Mouse (Mus musculus) limb, embryonic 10.5 days (tissue): ENCODE measurements around the gene Tbc1d19. TPM values are rescaled to one million over a fixed set of nuclear protein-coding genes. Genes with fewer than 3 reads are reported as not detected.

Experiments used
- DNase-seq: peaks from one replicate; pipeline ENCODE4 v3.0.0-alpha.2; 2017; ENCODE audit warnings: low spot score
- H3K27ac ChIP-seq: fragments of 300-500 bp; sonication (generic); 2 replicates; pipeline ENCODE4 v1.5.1; 2016; ENCODE audit warnings: mild to moderate bottlenecking
- H3K27me3 ChIP-seq: fragments of 300-500 bp; sonication (generic); 2 replicates; pipeline ENCODE4 v1.6.1; 2016; ENCODE audit warnings: low read depth, mild to moderate bottlenecking; ENCODE audit not compliant: poor library complexity, severe bottlenecking
- H3K36me3 ChIP-seq: fragments of 300-500 bp; sonication (generic); 2 replicates; pipeline ENCODE4 v1.6.1; 2016; ENCODE audit warnings: mild to moderate bottlenecking, moderate library complexity
- H3K4me1 ChIP-seq: fragments of 300-500 bp; sonication (generic); 2 replicates; pipeline ENCODE4 v1.6.1; 2016
- H3K4me3 ChIP-seq: fragments of 300-500 bp; sonication (generic); 2 replicates; pipeline ENCODE4 v1.5.1; 2016; ENCODE audit warnings: mild to moderate bottlenecking, moderate library complexity
- H3K9me3 ChIP-seq: fragments of 300-500 bp; sonication (generic); replicated peaks from 2 replicates; pipeline ENCODE4 v1.6.1; 2016; ENCODE audit warnings: mild to moderate bottlenecking
- WGBS: fragments of 180-500 bp; shearing (Covaris S2); methylation state at CpG from one replicate; pipeline ENCODE4 v1.1.7; 2016; 5-methylcytosine and 5-hydroxymethylcytosine counted together
- polyA plus RNA-seq: library from polyadenylated mRNA; unstranded; fragments of >200 nt; fragmentation: Nextera tagmentation; extraction: Ambion mirVana; gene quantifications from 2 replicates; pipeline ENCODE4 v1.2.1, GENCODE M21; 2016

Tbc1d19 gene
- polyA plus RNA-seq: 40.3 and 45.9 TPM in 2 replicates

- 8% methylated on average over 36 of the region's 36 CpGs for WGBS
- DNase-seq: peak; percentile 88
- Histone ChIP-seq H3K4me3 (peak within 1 kb of the TSS; percentile 72), H3K36me3 (no peaks in the 10 kb centered on the region), H3K27ac (peak within 1 kb of the TSS; percentile 83), H3K27me3 (no peaks in the 10 kb centered on the region), H3K4me1 (peaks cover 8% of the 10 kb centered on the region; the same call in 1 of the 2 replicates), H3K9me3 (no peaks in the 10 kb centered on the region)
Observed at GRCm38 (mm10) chr5:53809115-53809991, at the start of gene Tbc1d19. Gene Tbc1d19 (plus strand): TSS chr5:53809606.

- Histone ChIP-seq H3K4me3 (no peak overlapping the region), H3K4me1 (no peaks in the 10 kb centered on the region), H3K27ac (no peak overlapping the region), H3K27me3 (no peaks in the 10 kb centered on the region), H3K36me3 (no peaks in the 10 kb centered on the region), H3K9me3 (no peaks in the 10 kb centered on the region)
- 87% methylated on average over 4 of the region's 4 CpGs for WGBS
- DNase-seq: no peak
Observed at GRCm38 (mm10) chr5:53759912-53760311, 49.5 kb upstream of the Tbc1d19 start.

- Histone ChIP-seq H3K27me3 (no peaks in the 10 kb centered on the region), H3K27ac (no peak overlapping the region), H3K4me1 (no peaks in the 10 kb centered on the region), H3K36me3 (no peaks in the 10 kb centered on the region), H3K9me3 (no peaks in the 10 kb centered on the region), H3K4me3 (no peak overlapping the region)
- 94% methylated on average over 3 of the region's 3 CpGs for WGBS
- no peak for DNase-seq
Observed at GRCm38 (mm10) chr5:53760914-53761313, 48.5 kb upstream of the Tbc1d19 start.

- no peak overlapping the region for H3K4me3 ChIP-seq
- no peaks in the 10 kb centered on the region for H3K4me1 ChIP-seq
- 86% methylated on average over 3 of the region's 3 CpGs for WGBS
- H3K27me3 ChIP-seq: no peaks in the 10 kb centered on the region
- H3K36me3 ChIP-seq: no peaks in the 10 kb centered on the region
- H3K27ac ChIP-seq: no peak overlapping the region
- no peaks in the 10 kb centered on the region for H3K9me3 ChIP-seq
- DNase-seq: no peak
Observed at GRCm38 (mm10) chr5:53761346-53761745, 48.1 kb upstream of the Tbc1d19 start.

- no peak for DNase-seq
- no peak overlapping the region for H3K4me3 ChIP-seq
- 68% methylated on average over 12 of the region's 12 CpGs for WGBS
- no peaks in the 10 kb centered on the region for H3K9me3 ChIP-seq
- no peaks in the 10 kb centered on the region for H3K4me1 ChIP-seq
- H3K27me3 ChIP-seq: no peaks in the 10 kb centered on the region
- no peaks in the 10 kb centered on the region for H3K36me3 ChIP-seq
- H3K27ac ChIP-seq: no peak overlapping the region
Observed at GRCm38 (mm10) chr5:53784818-53785520, 24.4 kb upstream of the Tbc1d19 start.

- Histone ChIP-seq H3K36me3 (no peaks in the 10 kb centered on the region), H3K4me1 (no peaks in the 10 kb centered on the region), H3K27me3 (no peaks in the 10 kb centered on the region), H3K9me3 (no peaks in the 10 kb centered on the region), H3K4me3 (no peak overlapping the region), H3K27ac (no peak overlapping the region)
- 93% methylated on average over 2 of the region's 2 CpGs for WGBS
- no peak for DNase-seq
Observed at GRCm38 (mm10) chr5:53801379-53801778, 8.0 kb upstream of the Tbc1d19 start.

GRCm38 (mm10) chr5:53819711-53820110 lies 10.3 kb downstream of the Tbc1d19 start:
- no peaks in the 10 kb centered on the region for H3K4me1 ChIP-seq
- H3K4me3 ChIP-seq: no peak overlapping the region
- H3K27me3 ChIP-seq: no peaks in the 10 kb centered on the region
- 90% methylated on average over 7 of the region's 7 CpGs for WGBS
- no peak overlapping the region for H3K27ac ChIP-seq
- no peaks in the 10 kb centered on the region for H3K36me3 ChIP-seq
- no peaks in the 10 kb centered on the region for H3K9me3 ChIP-seq
- DNase-seq: no peak

- WGBS: 69% methylated on average over 7 of the region's 7 CpGs
- no peak overlapping the region for H3K27ac ChIP-seq
- DNase-seq: no peak
- no peaks in the 10 kb centered on the region for H3K9me3 ChIP-seq
- H3K4me1 ChIP-seq: no peaks in the 10 kb centered on the region
- H3K36me3 ChIP-seq: peaks cover 7% of the 10 kb centered on the region
- no peaks in the 10 kb centered on the region for H3K27me3 ChIP-seq
- H3K4me3 ChIP-seq: no peak overlapping the region
Observed at GRCm38 (mm10) chr5:53825886-53826285, 16.5 kb downstream of the Tbc1d19 start.

GRCm38 (mm10) chr5:53834489-53834888 lies 25.1 kb downstream of the Tbc1d19 start:
- DNase-seq: no peak
- Histone ChIP-seq H3K4me3 (no peak overlapping the region), H3K4me1 (no peaks in the 10 kb centered on the region), H3K27me3 (no peaks in the 10 kb centered on the region), H3K36me3 (peaks cover 14% of the 10 kb centered on the region), H3K9me3 (no peaks in the 10 kb centered on the region), H3K27ac (no peak overlapping the region)
- WGBS: 91% methylated on average over 4 of the region's 4 CpGs

GRCm38 (mm10) chr5:53841256-53841655 lies 31.9 kb downstream of the Tbc1d19 start:
- no peaks in the 10 kb centered on the region for H3K4me1 ChIP-seq
- H3K27me3 ChIP-seq: no peaks in the 10 kb centered on the region
- 87% methylated on average over 5 of the region's 5 CpGs for whole genome bisulfite sequencing
- H3K4me3 ChIP-seq: no peak overlapping the region
- H3K9me3 ChIP-seq: no peaks in the 10 kb centered on the region
- H3K36me3 ChIP-seq: peaks cover 13% of the 10 kb centered on the region
- DNase-seq: no peak
- no peak overlapping the region for H3K27ac ChIP-seq

- Histone ChIP-seq H3K4me3 (no peak overlapping the region), H3K4me1 (peaks cover 12% of the 10 kb centered on the region), H3K9me3 (no peaks in the 10 kb centered on the region), H3K27me3 (no peaks in the 10 kb centered on the region), H3K36me3 (peaks cover 5% of the 10 kb centered on the region; the same call in 1 of the 2 replicates), H3K27ac (no peak overlapping the region)
- 34% methylated on average over 2 of the region's 2 CpGs for WGBS
- DNase-seq: no peak
Observed at GRCm38 (mm10) chr5:53848294-53848942, 39.0 kb downstream of the Tbc1d19 start.

- WGBS: 89% methylated on average over 5 of the region's 5 CpGs
Observed at GRCm38 (mm10) chr5:53852574-53852973, 43.2 kb downstream of the Tbc1d19 start.

GRCm38 (mm10) chr5:53854561-53854960 lies 45.2 kb downstream of the Tbc1d19 start:
- no peak for DNase-seq
- Histone ChIP-seq H3K4me3 (no peak overlapping the region), H3K9me3 (no peaks in the 10 kb centered on the region), H3K27ac (no peak overlapping the region), H3K4me1 (0 out of 2 replicates have a peak, but pooled peaks cover 3% of the 10 kb centered on the region), H3K27me3 (no peaks in the 10 kb centered on the region), H3K36me3 (peaks cover 17% of the 10 kb centered on the region)
- 92% methylated on average over 6 of the region's 6 CpGs for WGBS

More at GRCm38 (mm10) chr5:53852574-53852973, 43.2 kb downstream of the Tbc1d19 start:
- Histone ChIP-seq H3K9me3 (no peaks in the 10 kb centered on the region), H3K27ac (no peak overlapping the region), H3K4me3 (no peak overlapping the region), H3K4me1 (peaks cover 12% of the 10 kb centered on the region), H3K36me3 (peaks cover 9% of the 10 kb centered on the region), H3K27me3 (no peaks in the 10 kb centered on the region)
- DNase-seq: no peak
